Mouse (Mus musculus) MEL-GATA-1-ER (cell line): ENCODE measurements around the gene Dpy30.

Experiments used
- DNase-seq: peaks from one replicate; pipeline ENCODE4 v3.0.0-alpha.2; 2012; ENCODE audit warnings: low read depth; ENCODE audit errors: extremely low read depth

The Dpy30 gene

GRCm38 (mm10) chr17:74295026-74295970 lies 28.4 kb downstream of the Dpy30 start, which contains the start of gene Memo1:
Gene Memo1 (minus strand): TSS chr17:74295521.
- no peak for DNase-seq

- no peak for DNase-seq
These were observed 29.2 kb downstream of the Dpy30 start for GRCm38 (mm10) chr17:74294426-74295025.

- DNase-seq: no peak
These were observed 29.9 kb downstream of the Dpy30 start for GRCm38 (mm10) chr17:74293687-74294425.

- DNase-seq: peak; percentile 75
These were observed 31.9 kb downstream of the Dpy30 start for GRCm38 (mm10) chr17:74291640-74292361.

GRCm38 (mm10) chr17:74290869-74291268 lies 32.9 kb downstream of the Dpy30 start:
- no peak for DNase-seq

GRCm38 (mm10) chr17:74290198-74290597 lies 33.5 kb downstream of the Dpy30 start:
- no peak for DNase-seq

- DNase-seq: no peak
These were observed 35.1 kb downstream of the Dpy30 start for GRCm38 (mm10) chr17:74288626-74289025.

GRCm38 (mm10) chr17:74286140-74286730 lies 37.5 kb downstream of the Dpy30 start:
- DNase-seq: no peak

- DNase-seq: no peak
These were observed 38.0 kb downstream of the Dpy30 start for GRCm38 (mm10) chr17:74285730-74286129.

GRCm38 (mm10) chr17:74284397-74285115 lies 39.2 kb downstream of the Dpy30 start:
- DNase-seq: no peak

GRCm38 (mm10) chr17:74282024-74282423 lies 41.7 kb downstream of the Dpy30 start:
- no peak for DNase-seq

- no peak for DNase-seq
These were observed 44.5 kb downstream of the Dpy30 start for GRCm38 (mm10) chr17:74278966-74279869.

- no peak for DNase-seq
These were observed 49.3 kb downstream of the Dpy30 start for GRCm38 (mm10) chr17:74274471-74274870.

GRCm38 (mm10) chr17:74272683-74273205 lies 51.0 kb downstream of the Dpy30 start:
- no peak for DNase-seq

- peak; percentile 60 for DNase-seq
These were observed 52.0 kb downstream of the Dpy30 start for GRCm38 (mm10) chr17:74271541-74272268.

- DNase-seq: no peak
These were observed 53.5 kb downstream of the Dpy30 start for GRCm38 (mm10) chr17:74270205-74270604.

- peak; percentile 64 for DNase-seq
These were observed 56.1 kb downstream of the Dpy30 start for GRCm38 (mm10) chr17:74267415-74268180.
